Mouse (Mus musculus) liver, postnatal 0 days (tissue): ENCODE results near the gene E130308A19Rik.

Source experiments
- CTCF ChIP-seq: sonication (generic); IDR thresholded peaks from 2 replicates; pipeline ENCODE4 v1.5.1; 2016; ENCODE audit warnings: antibody characterized with exemption, low read depth
- EP300 ChIP-seq: IDR thresholded peaks from 2 replicates; pipeline ENCODE4 v1.6.1; 2016; ENCODE audit warnings: antibody characterized with exemption, low read depth, mild to moderate bottlenecking

GRCm38 (mm10) chr4:59610411-59610810 lies 15.6 kb upstream of the E130308A19Rik start:
- no peak for TF ChIP-seq CTCF
- no peak for TF ChIP-seq EP300
